8 mouse cellular contexts compared by ENCODE assay signal in the genomic region with DNA sequence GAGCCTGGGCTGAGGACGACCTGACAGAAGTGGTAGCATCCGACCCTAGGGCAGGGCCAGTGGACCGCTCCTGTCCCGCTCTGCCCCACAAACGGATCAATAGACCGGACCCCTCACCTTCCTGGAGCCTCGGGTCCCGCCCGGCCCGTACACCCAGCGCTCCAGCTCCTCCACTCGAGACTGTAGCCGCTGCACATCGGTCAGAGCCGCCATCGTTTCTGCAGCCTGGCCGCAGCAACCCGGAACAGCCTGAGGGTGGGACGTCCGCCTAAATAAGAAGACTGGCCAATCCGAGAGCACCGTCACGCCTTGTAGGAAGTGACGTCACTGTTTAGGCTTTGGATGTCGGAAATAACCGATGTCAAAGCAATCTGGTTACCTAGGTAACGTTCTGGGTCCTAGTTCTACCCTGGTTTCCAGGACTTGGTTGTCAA. TPM values are rescaled to one million over a fixed set of nuclear protein-coding genes. Genes with fewer than 3 reads are reported as not detected.
DNase-seq lines count a peak whose midpoint lies in the region; ATAC-seq and TF ChIP-seq lines count a peak whose summit lies in the region.

A gene (minus strand): TSS at position 253 of the 434 bp plus-strand sequence.

- peak; percentile 100 for ATAC-seq in activated CD4-positive, CD25-positive, alpha-beta regulatory T cell, adult 4 months

- H3K9me3 ChIP-seq in megakaryocyte, embryonic 14.5 days = 0 out of 2 replicates have a peak, but pooled peaks cover 3% of the 10 kb centered on the region

- H3K27me3 ChIP-seq in megakaryocyte, embryonic 14.5 days (replicated peaks) = peaks cover 43% of the 10 kb centered on the region

- peak within 1 kb of the TSS; percentile 86 for H3K4me3 ChIP-seq in cortical plate, adult 2 months (ENCODE audit: insufficient read depth, low read length)
- peak within 1 kb of the TSS; percentile 94 for H3K4me3 ChIP-seq in megakaryocyte, embryonic 14.5 days (replicated peaks)

- peak; percentile 78 to 87 for DNase-seq in gastrocnemius, adult 8-10 months (ENCODE audit: low spot score in 2 of 2)
- DNase-seq in hindlimb bud, embryonic 11.5 days (ENCODE audit: extremely low spot score, low read depth, low spot score) = peak; percentile 97
- DNase-seq in left cerebral cortex, adult 8-10 months (ENCODE audit: low spot score in 2 of 2) = peak; percentile 77 to 96
- DNase-seq in right cerebral cortex, postnatal 10 days (ENCODE audit: low spot score in 2 of 2) = peak; percentile 95 to 98
- peak; percentile 79 to 85 for DNase-seq in urinary bladder, postnatal 4 days (ENCODE audit: low spot score in 2 of 2)

- H3K27ac ChIP-seq in cortical plate, adult 2 months (ENCODE audit: insufficient read depth, low read length) = no peak within 1 kb of the TSS

- TF ChIP-seq CTCF in cortical plate, adult 2 months (IDR thresholded peaks at IDR 0.05; ENCODE audit: extremely low read depth, insufficient read depth, low read length) = no peak

- H3K36me3 ChIP-seq in megakaryocyte, embryonic 14.5 days (replicated peaks; ENCODE audit: low read length) = peaks cover 29% of the 10 kb centered on the region

- TF ChIP-seq POLR2A in cortical plate, adult 2 months (IDR thresholded peaks at IDR 0.05; ENCODE audit: extremely low read depth, insufficient read depth, low read length) = peak; percentile 96

- H3K4me1 ChIP-seq in cortical plate, adult 2 months (ENCODE audit: control insufficient read depth, insufficient read depth, low read length) = peaks cover 5% of the 10 kb centered on the region; the same call in 1 of the 2 replicates
- peaks cover 31% of the 10 kb centered on the region for H3K4me1 ChIP-seq in megakaryocyte, embryonic 14.5 days

RNA-seq across cellular contexts. Expression of the gene that starts here (rescaled TPM):
- polyA plus RNA-seq in activated CD4-positive, CD25-positive, alpha-beta regulatory T cell, adult 4 months (2017; shearing (Covaris generic)) = 100 to 1,000 TPM; 107 to 114 TPM
- 205 TPM in 2 replicates for polyA plus RNA-seq in cortical plate, adult 2 months (2012; rRNA removed)
- total RNA-seq in gastrocnemius, adult 8-10 months (2022) = 10 to 100 TPM; 39.1 to 50.9 (median 40.7) TPM
- total RNA-seq in left cerebral cortex, adult 8-10 months (2022) = 100 to 1,000 TPM; 158 to 167 (median 165) TPM
- polyA plus RNA-seq in megakaryocyte, embryonic 14.5 days (2012; ENCODE audit: insufficient read depth, low replicate concordance) = 22.2 and 369 TPM in 2 replicates
